Mouse (Mus musculus) heart, adult 2 months (tissue): ENCODE data around the gene 1700003F12Rik.

ENCODE experiments used
- CTCF ChIP-seq: fragments of 200-600 bp; IDR thresholded peaks from 2 replicates; pipeline ENCODE4 v1.8.1; 2022; ENCODE audit warnings: antibody characterized with exemption, mild to moderate bottlenecking, moderate library complexity
- EP300 ChIP-seq: fragments of 200-500 bp; IDR thresholded peaks from 2 replicates; pipeline ENCODE4 v1.6.1; 2011; ENCODE audit warnings: low read depth, low read length, control low read depth; ENCODE audit not compliant: insufficient read depth
- POLR2A ChIP-seq: fragments of 200-500 bp; IDR thresholded peaks from 2 replicates; pipeline ENCODE4 v1.6.1; 2011; ENCODE audit warnings: mild to moderate bottlenecking, low read depth, low read length, control low read depth; ENCODE audit not compliant: insufficient read depth

DNA sequence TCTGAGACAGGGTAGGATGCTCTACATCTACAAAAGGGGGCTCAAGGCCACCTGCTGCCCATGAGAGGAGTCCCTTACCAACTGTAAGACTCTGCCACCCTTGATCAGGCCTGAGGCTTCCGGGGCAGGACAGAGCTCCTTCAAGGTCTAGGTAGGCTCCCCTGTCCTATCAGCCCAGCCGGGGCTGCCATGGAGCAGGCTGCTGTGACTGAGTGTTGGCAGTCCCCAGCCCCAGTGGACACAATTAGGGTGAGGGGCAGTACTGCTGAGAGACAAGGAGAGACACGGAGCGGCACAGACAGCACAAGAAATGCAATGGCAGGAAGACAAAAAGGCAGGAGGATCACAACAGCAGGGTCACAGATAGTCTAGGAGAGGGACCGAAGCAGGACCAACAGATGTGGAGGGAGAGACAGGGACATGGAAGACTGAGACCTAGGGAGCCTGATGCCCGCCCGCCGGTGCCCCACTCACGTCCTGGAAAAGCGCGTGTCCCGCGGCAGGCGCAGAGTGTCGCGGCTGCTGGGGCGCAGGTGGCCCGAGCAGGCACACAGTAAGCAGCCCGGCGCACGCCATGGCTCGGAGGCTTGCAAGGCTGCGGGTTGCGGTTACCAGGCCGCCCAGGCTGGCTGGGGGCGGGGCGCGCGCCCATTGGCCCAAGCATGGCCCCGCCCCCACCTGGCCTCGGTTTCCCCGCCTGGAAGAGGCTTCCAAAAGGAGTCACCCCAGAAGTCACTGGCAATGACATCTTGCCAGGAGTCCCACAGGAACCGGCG lies 11.6 kb downstream of the 1700003F12Rik start, which contains the start of gene Necab3:
- TF ChIP-seq POLR2A: no peak
- no peak for TF ChIP-seq EP300
- TF ChIP-seq CTCF: no peak
